Mouse (Mus musculus) intestine, postnatal 0 days (tissue): ENCODE measurements around the gene Nav1. TPM values are rescaled to one million over a fixed set of nuclear protein-coding genes. Genes with fewer than 3 reads are reported as not detected.

Source experiments
- ATAC-seq: fragments of 200-750 bp; cut with Nextera tagmentation; 2 replicates; pipeline ENCODE4 v1.8.0; 2017; ENCODE audit warnings: mild to moderate bottlenecking, moderate TSS enrichment, moderate library complexity
- H3K27ac ChIP-seq: fragments of 300-500 bp; sonication (generic); 2 replicates; pipeline ENCODE4 v1.5.1; 2014; ENCODE audit warnings: mild to moderate bottlenecking, low read depth, low read length, moderate library complexity
- H3K27me3 ChIP-seq: fragments of 300-500 bp; sonication (generic); replicated peaks from 2 replicates; pipeline ENCODE4 v1.6.1; 2014; ENCODE audit warnings: low read length, mixed read lengths; ENCODE audit not compliant: control insufficient read depth, insufficient read depth
- H3K36me3 ChIP-seq: fragments of 300-500 bp; sonication (generic); 2 replicates; pipeline ENCODE4 v1.6.1; 2014; ENCODE audit warnings: mild to moderate bottlenecking, moderate library complexity; ENCODE audit not compliant: control insufficient read depth, insufficient read depth
- H3K4me1 ChIP-seq: fragments of 300-500 bp; sonication (generic); replicated peaks from 2 replicates; pipeline ENCODE4 v1.6.1; 2014; ENCODE audit warnings: antibody characterized with exemption, low read length, mixed read lengths; ENCODE audit not compliant: control insufficient read depth, insufficient read depth
- H3K4me2 ChIP-seq: fragments of 300-500 bp; sonication (generic); replicated peaks from 2 replicates; pipeline ENCODE4 v1.6.1; 2014; ENCODE audit warnings: low read depth, mild to moderate bottlenecking, moderate library complexity
- H3K4me3 ChIP-seq: fragments of 300-500 bp; sonication (generic); 2 replicates; pipeline ENCODE4 v1.5.1; 2014; ENCODE audit warnings: low read depth, low read length
- H3K9ac ChIP-seq: fragments of 300-500 bp; sonication (generic); 2 replicates; pipeline ENCODE4 v1.6.1; 2014; ENCODE audit warnings: mild to moderate bottlenecking, low read depth, low read length
- H3K9me3 ChIP-seq: fragments of 300-500 bp; sonication (generic); 2 replicates; pipeline ENCODE4 v1.6.1; 2016; ENCODE audit warnings: mixed run types; ENCODE audit not compliant: control insufficient read depth
- CTCF ChIP-seq: sonication (generic); IDR thresholded peaks from 2 replicates; pipeline ENCODE4 v1.5.1; 2016; ENCODE audit warnings: low read depth, mild to moderate bottlenecking, control low read depth, antibody characterized with exemption, moderate library complexity
- WGBS: fragments of 180-500 bp; shearing (Covaris S2); extraction: QIAGEN DNeasy Blood & Tissue Kit; methylation state at CpG from one replicate; pipeline ENCODE4 v1.1.7; 2014; 5-methylcytosine and 5-hydroxymethylcytosine counted together
- polyA plus RNA-seq: library from polyadenylated mRNA; unstranded; fragments of >200 nt; fragmentation: Nextera tagmentation; extraction: Ambion mirVana; gene quantifications from 2 replicates; pipeline ENCODE4 v1.2.1, GENCODE M21; 2015

The Nav1 gene
- polyA plus RNA-seq, 1 experiment from 2014 or later = 3.4 TPM

GRCm38 (mm10) chr1:135475571-135475895 lies 131.6 kb downstream of the Nav1 start:
- Histone ChIP-seq H3K27me3 (no peaks in the 10 kb centered on the region), H3K4me1 (no peaks in the 10 kb centered on the region), H3K9ac (no peak overlapping the region), H3K9me3 (no peaks in the 10 kb centered on the region), H3K4me2 (no peak overlapping the region), H3K27ac (no peak overlapping the region), H3K36me3 (peaks cover 12% of the 10 kb centered on the region; the same call in 1 of the 2 replicates), H3K4me3 (no peak overlapping the region)
- WGBS = 90% methylated on average over 7 of the region's 7 CpGs
- TF ChIP-seq CTCF = peak; percentile 20; the same call in 1 of the 2 replicates
- no peak for ATAC-seq

GRCm38 (mm10) chr1:135474861-135475570 lies 132.1 kb downstream of the Nav1 start:
- Histone ChIP-seq H3K27me3 (no peaks in the 10 kb centered on the region), H3K4me2 (no peak overlapping the region), H3K36me3 (peaks cover 18% of the 10 kb centered on the region; the same call in 1 of the 2 replicates), H3K27ac (no peak overlapping the region), H3K4me3 (no peak overlapping the region), H3K4me1 (no peaks in the 10 kb centered on the region), H3K9me3 (no peaks in the 10 kb centered on the region), H3K9ac (no peak overlapping the region)
- no peak for ATAC-seq
- 72% methylated on average over 15 of the region's 15 CpGs for WGBS
- no peak for TF ChIP-seq CTCF

GRCm38 (mm10) chr1:135472536-135472935 lies 134.6 kb downstream of the Nav1 start:
- no peaks in the 10 kb centered on the region for H3K27me3 ChIP-seq
- no peak overlapping the region for H3K9ac ChIP-seq
- 68% methylated on average over 5 of the region's 5 CpGs for WGBS
- no peak for TF ChIP-seq CTCF
- H3K4me1 ChIP-seq = no peaks in the 10 kb centered on the region
- no peak overlapping the region for H3K27ac ChIP-seq
- ATAC-seq = no peak
- peaks cover 24% of the 10 kb centered on the region; the same call in 1 of the 2 replicates for H3K36me3 ChIP-seq
- no peaks in the 10 kb centered on the region for H3K9me3 ChIP-seq
- no peak overlapping the region for H3K4me2 ChIP-seq
- no peak overlapping the region for H3K4me3 ChIP-seq

- Histone ChIP-seq H3K9ac (no peak overlapping the region), H3K4me3 (no peak overlapping the region), H3K4me1 (no peaks in the 10 kb centered on the region), H3K27ac (no peak overlapping the region), H3K4me2 (no peak overlapping the region), H3K36me3 (peaks cover 24% of the 10 kb centered on the region; the same call in 1 of the 2 replicates), H3K27me3 (no peaks in the 10 kb centered on the region), H3K9me3 (no peaks in the 10 kb centered on the region)
- 76% methylated on average over 5 of the region's 5 CpGs for WGBS
- no peak for ATAC-seq
- TF ChIP-seq CTCF = no peak
Measured at GRCm38 (mm10) chr1:135471742-135472141, 135.4 kb downstream of the Nav1 start.

GRCm38 (mm10) chr1:135470546-135470945 lies 136.5 kb downstream of the Nav1 start:
- Histone ChIP-seq H3K4me3 (no peak overlapping the region), H3K9me3 (no peaks in the 10 kb centered on the region), H3K27ac (no peak overlapping the region), H3K4me2 (no peak overlapping the region), H3K4me1 (no peaks in the 10 kb centered on the region), H3K9ac (no peak overlapping the region), H3K27me3 (no peaks in the 10 kb centered on the region), H3K36me3 (peaks cover 34% of the 10 kb centered on the region)
- WGBS = 93% methylated on average over 13 of the region's 13 CpGs
- no peak for TF ChIP-seq CTCF
- ATAC-seq = no peak

- Histone ChIP-seq H3K9ac (no peak overlapping the region), H3K9me3 (no peaks in the 10 kb centered on the region), H3K27ac (no peak overlapping the region), H3K4me1 (no peaks in the 10 kb centered on the region), H3K36me3 (peaks cover 40% of the 10 kb centered on the region), H3K4me3 (no peak overlapping the region), H3K27me3 (no peaks in the 10 kb centered on the region), H3K4me2 (no peak overlapping the region)
- no peak for ATAC-seq
- 89% methylated on average over 5 of the region's 5 CpGs for WGBS
- no peak for TF ChIP-seq CTCF
Measured at GRCm38 (mm10) chr1:135467462-135467861, 139.6 kb downstream of the Nav1 start.
